Mouse (Mus musculus) CH12.LX (cell line): ENCODE measurements around the gene Tep1. TPM values are rescaled to one million over a fixed set of nuclear protein-coding genes. Genes with fewer than 3 reads are reported as not detected.
"Not testable (repeated sequence)": the region's sequence is repeated elsewhere in the genome, so short reads cannot be mapped to it uniquely, and the experiment has no call there.

Source experiments
- DNase-seq: peaks from one replicate; pipeline ENCODE4 v3.0.0-alpha.2; 2013; ENCODE audit errors: extremely low read depth
- H3K27ac ChIP-seq: 2 replicates; pipeline ENCODE4 v1.5.1; 2012; ENCODE audit warnings: low read depth, mild to moderate bottlenecking, control low read depth, moderate library complexity; ENCODE audit not compliant: insufficient read depth
- H3K27me3 ChIP-seq: replicated peaks from 2 replicates; pipeline ENCODE3; 2012; ENCODE audit warnings: inconsistent platforms
- H3K36me3 ChIP-seq, 2 experiments: replicated peaks in 1 of 2; 2 replicates each; pipeline versions ENCODE3 to v1.6.1; 2012; ENCODE audit warnings: inconsistent platforms in 1 of 2, low read length in 1 of 2, mild to moderate bottlenecking in 1 of 2, mixed read lengths in 1 of 2, moderate library complexity in 1 of 2; ENCODE audit not compliant: control insufficient read depth in 1 of 2, insufficient read depth in 1 of 2
- H3K4me1 ChIP-seq, 2 experiments: 2 replicates each; pipeline ENCODE4 v1.6.1; 2012; ENCODE audit warnings: inconsistent platforms in 1 of 2, moderate library complexity in 1 of 2; ENCODE audit not compliant: insufficient read depth in 2 of 2, control insufficient read depth in 1 of 2
- H3K4me2 ChIP-seq: 2 replicates; pipeline ENCODE4 v1.6.1; 2012; ENCODE audit warnings: low read depth, mild to moderate bottlenecking, control low read depth; ENCODE audit not compliant: poor library complexity, insufficient read depth, severe bottlenecking
- H3K4me3 ChIP-seq, 3 experiments: fragments of 150-350 bp in 1 of 3; sonication (generic) in 1 of 3; replicated peaks in 1 of 3; 2 replicates each; pipeline versions ENCODE3 to v1.5.1; 2011 to 2012; ENCODE audit warnings: low read depth in 2 of 3, low read length in 2 of 3, mild to moderate bottlenecking in 2 of 3, moderate library complexity in 2 of 3, control low read depth in 1 of 3, improper control_type of control experiment in 1 of 3, inconsistent platforms in 1 of 3, mixed read lengths in 1 of 3; ENCODE audit not compliant: poor library complexity in 1 of 3
- H3K79me2 ChIP-seq: replicated peaks from 2 replicates; pipeline ENCODE4 v1.6.1; 2012; ENCODE audit warnings: mild to moderate bottlenecking, moderate library complexity; ENCODE audit not compliant: control insufficient read depth, poor library complexity, insufficient read depth, severe bottlenecking; ENCODE audit errors: extremely low read depth
- H3K9ac ChIP-seq: 2 replicates; pipeline ENCODE4 v1.6.1; 2012; ENCODE audit warnings: low read depth, mild to moderate bottlenecking, control low read depth, moderate library complexity; ENCODE audit not compliant: insufficient read depth
- H3K9me3 ChIP-seq: replicated peaks from 2 replicates; pipeline ENCODE3; 2012; ENCODE audit warnings: low read length, inconsistent platforms, mixed read lengths
- BHLHE40 ChIP-seq: IDR thresholded peaks from 2 replicates; pipeline ENCODE4 v1.6.1; 2011; ENCODE audit warnings: mild to moderate bottlenecking, low read depth, low read length, improper control_type of control experiment
- CTCF ChIP-seq, 2 experiments: IDR thresholded peaks in 1 of 2; conservative IDR thresholded peaks in 1 of 2; 2 replicates each; pipeline ENCODE4 v1.5.1; 2011 to 2012; ENCODE audit warnings: low read depth in 2 of 2, low read length in 2 of 2, improper control_type of control experiment in 1 of 2, inconsistent platforms in 1 of 2, mild to moderate bottlenecking in 1 of 2, moderate library complexity in 1 of 2
- E2F4 ChIP-seq: IDR thresholded peaks from 2 replicates; pipeline ENCODE4 v1.6.1; 2011; ENCODE audit warnings: low read depth, low read length, improper control_type of control experiment; ENCODE audit not compliant: insufficient replicate concordance
- ELF1 ChIP-seq: IDR thresholded peaks from 2 replicates; pipeline ENCODE4 v1.6.1; 2014; ENCODE audit warnings: low read depth, mild to moderate bottlenecking, inconsistent platforms, low read length, improper control_type of control experiment
- ETS1 ChIP-seq: conservative IDR thresholded peaks from 2 replicates; pipeline ENCODE4 v1.6.1; 2012; ENCODE audit warnings: low read depth, mild to moderate bottlenecking, inconsistent platforms, low read length, improper control_type of control experiment, moderate library complexity
- HCFC1 ChIP-seq: IDR thresholded peaks from 2 replicates; pipeline ENCODE4 v1.6.1; 2012; ENCODE audit warnings: low read depth, mild to moderate bottlenecking, inconsistent platforms, low read length, improper control_type of control experiment
- IRF4 ChIP-seq: IDR thresholded peaks from 2 replicates; pipeline ENCODE4 v1.6.1; 2014; ENCODE audit warnings: low read depth, mild to moderate bottlenecking, inconsistent platforms, low read length, improper control_type of control experiment
- JUN ChIP-seq: IDR thresholded peaks from 2 replicates; pipeline ENCODE4 v1.6.1; 2011; ENCODE audit warnings: low read depth, mild to moderate bottlenecking, low read length, improper control_type of control experiment, moderate library complexity; ENCODE audit not compliant: insufficient read depth
- KAT2A ChIP-seq: IDR thresholded peaks from 2 replicates; pipeline ENCODE4 v1.6.1; 2012; ENCODE audit warnings: low read length, improper control_type of control experiment, inconsistent platforms; ENCODE audit not compliant: insufficient replicate concordance
- MEF2A ChIP-seq: IDR thresholded peaks from 2 replicates; pipeline ENCODE4 v1.6.1; 2014; ENCODE audit warnings: low read depth, mild to moderate bottlenecking, inconsistent platforms, low read length, improper control_type of control experiment, borderline replicate concordance
- MYC ChIP-seq: IDR thresholded peaks from 2 replicates; pipeline ENCODE4 v1.6.1; 2011; ENCODE audit warnings: low read depth, mild to moderate bottlenecking, improper control_type of control experiment, low read length
- NELFE ChIP-seq: IDR thresholded peaks from 2 replicates; pipeline ENCODE4 v1.6.1; 2011; ENCODE audit warnings: low read depth, low read length, improper control_type of control experiment
- PAX5 ChIP-seq: IDR thresholded peaks from 2 replicates; pipeline ENCODE4 v1.6.1; 2012; ENCODE audit warnings: low read length, inconsistent platforms, mixed read lengths
- POLR2AphosphoS2 ChIP-seq: IDR thresholded peaks from 2 replicates; pipeline ENCODE4 v1.6.1; 2011; ENCODE audit warnings: low read depth, low read length, improper control_type of control experiment
- RAD21 ChIP-seq: IDR thresholded peaks from 2 replicates; pipeline ENCODE4 v1.6.1; 2011; ENCODE audit warnings: low read depth, mild to moderate bottlenecking, low read length, improper control_type of control experiment, moderate library complexity
- SMC3 ChIP-seq: IDR thresholded peaks from 2 replicates; pipeline ENCODE4 v1.6.1; 2011; ENCODE audit warnings: low read depth, low read length, improper control_type of control experiment
- TCF12 ChIP-seq: IDR thresholded peaks from 2 replicates; pipeline ENCODE4 v1.6.1; 2014; ENCODE audit warnings: low read depth, mild to moderate bottlenecking, inconsistent platforms, low read length, improper control_type of control experiment
- UBTF ChIP-seq: IDR thresholded peaks from 2 replicates; pipeline ENCODE4 v1.6.1; 2012; ENCODE audit warnings: low read depth, mild to moderate bottlenecking, inconsistent platforms, low read length, improper control_type of control experiment, moderate library complexity
- ZC3H11A ChIP-seq: IDR thresholded peaks from 2 replicates; pipeline ENCODE4 v1.6.1; 2012; ENCODE audit warnings: low read depth, mild to moderate bottlenecking, inconsistent platforms, low read length, improper control_type of control experiment
- ZKSCAN1 ChIP-seq: IDR thresholded peaks from 2 replicates; pipeline ENCODE4 v1.6.1; 2012; ENCODE audit warnings: low read depth, inconsistent platforms, low read length, improper control_type of control experiment, borderline replicate concordance
- ZNF384 ChIP-seq: IDR thresholded peaks from 2 replicates; pipeline ENCODE4 v1.6.1; 2012; ENCODE audit warnings: low read depth, low read length, improper control_type of control experiment, inconsistent platforms
- dilution Hi-C: fragments of 300-500 bp; cut with MboI; formaldehyde crosslinking; loops from 2 replicates; pipeline ENCODE4 v1.14.3; 2020; ENCODE audit warnings: low sequenced_read_pairs; ENCODE audit not compliant: extremely low pct_unique_long_range_greater_than_20kb, extremely low pct_ligation_motif_present
- in situ Hi-C: fragments of 300-500 bp; cut with MboI; formaldehyde crosslinking; loops from 3 replicates; pipeline ENCODE4 v1.14.3; 2019; ENCODE audit warnings: low sequenced_read_pairs, low pct_ligation_motif_present, low pct_unique_long_range_greater_than_20kb, mixed read lengths
- polyA plus RNA-seq: library from polyadenylated mRNA; unstranded; fragments of >175 nt; gene quantifications from 2 replicates; pipeline ENCODE4 v1.2.1, GENCODE M21; 2012; ENCODE audit warnings: low read depth; ENCODE audit not compliant: insufficient read length
- total RNA-seq, 2 experiments: library from RNA; depleted of rRNA; stranded (reverse); fragments of 300-350 nt in 1 of 2; fragments of >200 nt in 1 of 2; gene quantifications; 2 replicates each; pipeline ENCODE4 v1.2.3; 2012 to 2014

Tep1 gene
- total and polyA plus RNA-seq, 3 experiments: 4.1 to 14.7 (median 12.9) TPM

GRCm38 (mm10) chr14:50807487-50808072, 62.8 kb downstream of the Tep1 start, which contains the start of the genes Ccnb1ip1 and Parp2 (continued):
- TF ChIP-seq E2F4: peak; percentile 93
- TF ChIP-seq IRF4: peak; percentile 85
- TF ChIP-seq ELF1: peak; percentile 93
- peak; percentile 74; the same call in 1 of the 2 replicates for TF ChIP-seq KAT2A
- TF ChIP-seq PAX5: no peak
- TF ChIP-seq ZC3H11A: no peak
- TF ChIP-seq HCFC1: peak; percentile 85
- TF ChIP-seq UBTF: peak; percentile 100

DNA sequence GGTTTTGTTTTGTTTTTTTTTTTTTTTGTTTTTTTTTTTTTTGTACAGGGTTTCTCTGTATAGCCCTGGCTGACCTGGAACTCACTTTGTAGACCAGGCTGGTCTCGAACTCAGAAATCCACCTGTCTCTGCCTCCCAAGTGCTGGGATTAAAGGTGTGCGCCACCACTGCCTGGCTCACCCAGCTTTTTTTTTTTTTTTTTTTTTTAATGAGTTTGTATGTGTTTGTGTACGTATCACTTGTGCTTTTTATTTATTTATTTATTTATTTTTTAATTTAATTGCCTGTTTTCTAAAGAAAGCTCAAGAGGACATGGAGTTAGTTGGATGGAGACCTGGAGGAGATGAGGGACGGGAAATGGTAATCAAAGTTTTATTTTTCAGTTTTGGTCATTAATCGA, 63.9 kb downstream of the Tep1 start:
- TF ChIP-seq ZNF384: peak; percentile 67
- H3K9me3 ChIP-seq, H3K27ac ChIP-seq, H3K4me3 ChIP-seq, DNase-seq, H3K27me3 ChIP-seq, H3K79me2 ChIP-seq, dilution Hi-C loops, H3K9ac ChIP-seq, H3K4me2 ChIP-seq: not testable (repeated sequence)
- Histone ChIP-seq H3K36me3 (peaks cover 15 to 17% of the 10 kb centered on the region in 2 experiments), H3K4me1 (peaks cover 0 to 11% of the 10 kb centered on the region in 2 experiments; a peak in 1 of 4 replicates)
- in situ Hi-C loops: loop anchor here (5.0 to 25.0 kb wide), 3 partner anchors 126 to 456 kb away; partner anchors contain the start of genes Pip4p1, Pnp and Rnase2a

DNA sequence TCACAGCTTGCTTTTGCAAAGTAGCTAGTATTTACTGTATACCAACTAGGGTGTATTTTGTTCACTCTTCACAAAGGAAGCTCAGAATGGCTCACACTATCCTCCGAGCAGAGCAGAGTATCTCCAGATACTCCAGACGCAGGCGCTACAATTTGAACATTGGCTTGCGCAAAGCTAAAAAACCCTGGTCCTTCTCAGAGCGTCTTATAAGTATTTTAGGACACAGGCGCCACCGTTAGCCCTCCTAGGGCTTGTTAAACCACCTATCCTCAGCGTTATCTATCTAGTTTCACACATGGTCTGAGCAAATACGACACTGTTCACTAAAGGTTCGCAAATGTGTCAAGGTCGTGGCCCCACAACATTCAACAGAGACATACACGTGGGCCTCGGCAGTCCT, 65.7 kb downstream of the Tep1 start:
- Histone ChIP-seq H3K4me2 (no peak overlapping the region), H3K4me1 (peaks cover 0 to 15% of the 10 kb centered on the region in 2 experiments; a peak in 2 of 4 replicates), H3K9me3 (no peaks in the 10 kb centered on the region), H3K9ac (no peak overlapping the region), H3K27ac (no peak overlapping the region), H3K36me3 (peaks cover 0 to 2% of the 10 kb centered on the region in 2 experiments)
- no peak for DNase-seq
- TF ChIP-seq CTCF (conservative IDR thresholded peaks at IDR 0.05 in 1 of 2, IDR thresholded peaks at IDR 0.05 in 1 of 2; ENCODE audit: low read depth in 2 of 2, low read length in 2 of 2) (no peak), ELF1 (no peak), ZKSCAN1 (no peak), RAD21 (no peak), UBTF (no peak), TCF12 (no peak), HCFC1 (no peak), MYC (no peak), MEF2A (no peak), POLR2AphosphoS2 (no peak), NELFE (no peak), SMC3 (no peak), ETS1 (no peak), JUN (no peak), BHLHE40 (no peak), ZC3H11A (no peak)
- TF ChIP-seq, all 38 proteins: peak for 0
- dilution Hi-C loops (no loop called here), in situ Hi-C loops (loop anchor here (5.0 to 25.0 kb wide), 3 partner anchors 128 to 458 kb away; partner anchors contain the start of genes Pip4p1, Pnp and Rnase2a)
- no peaks in the 10 kb centered on the region for H3K27me3 ChIP-seq
- peaks cover 2% of the 10 kb centered on the region; the same call in 1 of the 2 replicates for H3K79me2 ChIP-seq
- no peak overlapping the region for H3K4me3 ChIP-seq
